Mouse (Mus musculus): ENCODE results near the gene Pcdh18. TPM values are rescaled to one million over a fixed set of nuclear protein-coding genes. Genes with fewer than 3 reads are reported as not detected.

Gene Pcdh18
- polyA plus RNA-seq, 1 experiment from 2014 or later = 25.6 TPM

DNA sequence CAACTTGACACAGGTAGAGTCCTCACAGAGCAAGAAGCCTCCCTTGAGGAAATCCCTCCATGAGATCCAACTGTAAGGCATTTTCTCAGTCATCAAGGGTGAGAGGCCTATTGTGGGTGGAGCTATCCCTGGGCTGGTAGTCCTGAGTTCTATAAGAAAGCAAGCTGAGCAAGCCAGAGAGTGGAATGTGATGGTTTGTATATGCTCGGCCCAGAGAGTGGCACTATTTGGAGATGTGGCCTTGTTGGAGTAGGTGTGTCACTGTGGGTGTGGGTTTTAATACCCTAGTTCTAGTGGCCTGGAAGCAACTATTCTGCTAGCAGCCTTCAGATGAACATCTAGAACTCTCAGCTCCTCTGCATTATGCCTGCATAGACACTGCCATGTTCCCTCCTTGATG lies 9.1 kb downstream of the Pcdh18 start:
- ATAC-seq = no peak
- no peak overlapping the region for H3K9ac ChIP-seq (replicated peaks; ENCODE audit: low read depth)
- TF ChIP-seq EP300 (IDR thresholded peaks at IDR 0.05) = no peak
- no peak for TF ChIP-seq CTCF (IDR thresholded peaks at IDR 0.05)
- no peak overlapping the region for H3K27ac ChIP-seq (ENCODE audit: low read length)
- no peak overlapping the region for H3K4me2 ChIP-seq (replicated peaks; ENCODE audit: low read depth, low read length)
- no peaks in the 10 kb centered on the region for H3K4me1 ChIP-seq (ENCODE audit: insufficient read depth, low read depth, low read length)
- DNase-seq (ENCODE audit: low spot score) = no peak
- H3K9me3 ChIP-seq (ENCODE audit: low read length) = no peaks in the 10 kb centered on the region
- 75% methylated on average over 1 of the region's 1 CpGs for WGBS
- H3K36me3 ChIP-seq (ENCODE audit: insufficient read depth, low read length) = peaks cover 8% of the 10 kb centered on the region; the same call in 1 of the 2 replicates
- H3K27me3 ChIP-seq (replicated peaks; ENCODE audit: insufficient read depth, low read length) = no peaks in the 10 kb centered on the region
- H3K4me3 ChIP-seq (ENCODE audit: low read depth, low read length) = no peak overlapping the region

- DNase-seq (ENCODE audit: low spot score) (no peak), ATAC-seq (no peak)
- H3K4me3 ChIP-seq (ENCODE audit: low read depth, low read length) = no peak overlapping the region
- H3K9ac ChIP-seq (replicated peaks; ENCODE audit: low read depth) = no peak overlapping the region
- TF ChIP-seq CTCF (IDR thresholded peaks at IDR 0.05) (no peak), EP300 (IDR thresholded peaks at IDR 0.05) (no peak)
- no peaks in the 10 kb centered on the region for H3K9me3 ChIP-seq (ENCODE audit: low read length)
- H3K4me1 ChIP-seq (ENCODE audit: insufficient read depth, low read depth, low read length) = no peaks in the 10 kb centered on the region
- H3K27ac ChIP-seq (ENCODE audit: low read length) = no peak overlapping the region
- no peak overlapping the region for H3K4me2 ChIP-seq (replicated peaks; ENCODE audit: low read depth, low read length)
- H3K36me3 ChIP-seq (ENCODE audit: insufficient read depth, low read length) = no peaks in the 10 kb centered on the region
- no peaks in the 10 kb centered on the region for H3K27me3 ChIP-seq (replicated peaks; ENCODE audit: insufficient read depth, low read length)
- 45% methylated on average over 2 of the region's 2 CpGs for WGBS
Observed at GRCm38 (mm10) chr3:49739061-49739460, 18.1 kb downstream of the Pcdh18 start.

- DNase-seq (ENCODE audit: low spot score) (no peak), ATAC-seq (no peak)
- no peak for TF ChIP-seq CTCF (IDR thresholded peaks at IDR 0.05)
- no peak for TF ChIP-seq EP300 (IDR thresholded peaks at IDR 0.05)
- H3K4me2 ChIP-seq (replicated peaks; ENCODE audit: low read depth, low read length) = no peak overlapping the region
- H3K27me3 ChIP-seq (replicated peaks; ENCODE audit: insufficient read depth, low read length) = no peaks in the 10 kb centered on the region
- no peak overlapping the region for H3K4me3 ChIP-seq (ENCODE audit: low read depth, low read length)
- H3K4me1 ChIP-seq (ENCODE audit: insufficient read depth, low read depth, low read length) = no peaks in the 10 kb centered on the region
- no peaks in the 10 kb centered on the region for H3K9me3 ChIP-seq (ENCODE audit: low read length)
- no peaks in the 10 kb centered on the region for H3K36me3 ChIP-seq (ENCODE audit: insufficient read depth, low read length)
- no peak overlapping the region for H3K9ac ChIP-seq (replicated peaks; ENCODE audit: low read depth)
- no peak overlapping the region for H3K27ac ChIP-seq (ENCODE audit: low read length)
Observed at GRCm38 (mm10) chr3:49738531-49738930, 18.6 kb downstream of the Pcdh18 start.

DNA sequence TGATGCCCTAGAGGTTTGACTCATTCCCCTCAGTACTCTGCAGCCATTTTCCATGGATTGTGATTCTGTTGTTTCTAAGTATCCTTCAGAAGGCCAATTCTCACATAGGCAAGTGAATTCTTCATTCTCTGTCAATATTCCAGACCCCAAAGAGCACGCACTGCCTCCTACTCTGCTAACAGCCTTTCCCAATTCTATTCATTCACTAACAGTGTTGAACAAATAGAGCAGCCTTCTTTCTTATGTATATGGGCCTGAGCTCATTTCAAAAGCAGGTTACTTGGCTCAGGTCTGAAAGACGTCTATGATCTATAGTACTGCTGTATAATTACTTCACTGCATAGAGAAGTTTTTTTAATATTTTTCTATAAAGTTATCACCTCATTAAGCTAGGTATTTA lies 50.6 kb downstream of the Pcdh18 start:
- 66% methylated on average over 2 of the region's 2 CpGs for WGBS

GRCm38 (mm10) chr3:49699951-49700350 lies 57.2 kb downstream of the Pcdh18 start:
- 38% methylated on average over 2 of the region's 2 CpGs for WGBS
- TF ChIP-seq CTCF (IDR thresholded peaks at IDR 0.05) = no peak
- no peak for TF ChIP-seq EP300 (IDR thresholded peaks at IDR 0.05)
- ATAC-seq (no peak), DNase-seq (ENCODE audit: low spot score) (no peak)
- H3K27me3 ChIP-seq (replicated peaks; ENCODE audit: insufficient read depth, low read length) = no peaks in the 10 kb centered on the region
- H3K4me3 ChIP-seq (ENCODE audit: low read depth, low read length) = no peak overlapping the region
- no peak overlapping the region for H3K27ac ChIP-seq (ENCODE audit: low read length)
- H3K36me3 ChIP-seq (ENCODE audit: insufficient read depth, low read length) = no peaks in the 10 kb centered on the region
- no peak overlapping the region for H3K9ac ChIP-seq (replicated peaks; ENCODE audit: low read depth)
- no peaks in the 10 kb centered on the region for H3K4me1 ChIP-seq (ENCODE audit: insufficient read depth, low read depth, low read length)
- H3K9me3 ChIP-seq (ENCODE audit: low read length) = no peaks in the 10 kb centered on the region
- H3K4me2 ChIP-seq (replicated peaks; ENCODE audit: low read depth, low read length) = no peak overlapping the region

More for the DNA sequence above, 50.6 kb downstream of the Pcdh18 start:
- TF ChIP-seq CTCF (IDR thresholded peaks at IDR 0.05) = no peak
- TF ChIP-seq EP300 (IDR thresholded peaks at IDR 0.05) = no peak
- ATAC-seq (no peak), DNase-seq (ENCODE audit: low spot score) (no peak)
- Histone ChIP-seq H3K9me3 (ENCODE audit: low read length) (no peaks in the 10 kb centered on the region), H3K27me3 (replicated peaks; ENCODE audit: insufficient read depth, low read length) (no peaks in the 10 kb centered on the region), H3K9ac (replicated peaks; ENCODE audit: low read depth) (no peak overlapping the region), H3K36me3 (ENCODE audit: insufficient read depth, low read length) (no peaks in the 10 kb centered on the region), H3K27ac (ENCODE audit: low read length) (no peak overlapping the region), H3K4me3 (ENCODE audit: low read depth, low read length) (no peak overlapping the region), H3K4me1 (ENCODE audit: insufficient read depth, low read depth, low read length) (no peaks in the 10 kb centered on the region), H3K4me2 (replicated peaks; ENCODE audit: low read depth, low read length) (no peak overlapping the region)

Data from lung, postnatal 0 days (tissue).